Mouse (Mus musculus) C2C12 (cell line): Measurements from ENCODE around the gene Stx7.

Source experiments
- CTCF ChIP-seq: IDR thresholded peaks from one replicate; pipeline ENCODE4 v1.5.1; 2011; ENCODE audit not compliant: control insufficient read depth, insufficient read depth, insufficient read length
- USF1 ChIP-seq: IDR thresholded peaks from one replicate; pipeline ENCODE4 v1.6.1; 2011; ENCODE audit warnings: low read depth, mild to moderate bottlenecking, control low read depth, moderate library complexity

DNA sequence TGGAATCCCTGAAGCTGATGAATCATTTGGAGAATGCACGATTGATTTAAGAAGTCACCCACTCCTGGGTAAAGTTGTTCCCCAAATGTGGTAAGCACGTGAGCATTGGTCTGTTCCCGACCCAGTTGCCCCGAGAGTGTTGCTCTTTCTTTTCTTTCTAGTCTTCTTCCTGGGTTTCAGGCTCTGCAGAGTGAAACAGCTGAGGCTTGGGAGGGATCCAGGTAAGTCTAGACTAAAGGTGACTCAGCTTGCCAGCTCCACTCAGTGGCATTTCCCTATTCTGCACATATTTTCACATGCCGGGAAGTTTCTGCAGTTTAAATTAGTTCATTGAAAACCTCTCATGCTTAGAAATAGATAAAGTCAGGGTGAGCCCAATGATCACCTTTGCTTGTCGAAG is 61.0 kb downstream of the Stx7 start:
- TF ChIP-seq CTCF (no peak), USF1 (no peak)
